Mouse (Mus musculus) left cerebral cortex, postnatal 10 days (tissue): ENCODE measurements around the gene Arntl2. TPM values are rescaled to one million over a fixed set of nuclear protein-coding genes. Genes with fewer than 3 reads are reported as not detected.
A peak's percentile ranks its signal among the peaks of the same experiment; 100 is the strongest.

ENCODE experiments used
- DNase-seq, 2 experiments: peaks; one replicate each; pipeline ENCODE4 v3.0.0; 2021 to 2022; ENCODE audit warnings: low spot score in 2 of 2, mixed read lengths in 1 of 2; ENCODE audit errors: extremely low spot score in 1 of 2
- intact Hi-C: fragments of 180-260 bp; cut with DNase I; formaldehyde crosslinking; loops from one replicate; pipeline ENCODE4 v1.15.1; 2025
- total RNA-seq, 2 experiments: library from RNA; stranded (reverse); gene quantifications; 2 replicates each; pipeline ENCODE4 v1.2.3; 2021

Arntl2 gene
- total RNA-seq, result 10 to 100 TPM in 1 of 2 experiments, 1 to 10 TPM in 1; 7.1 to 11.5 TPM

DNA sequence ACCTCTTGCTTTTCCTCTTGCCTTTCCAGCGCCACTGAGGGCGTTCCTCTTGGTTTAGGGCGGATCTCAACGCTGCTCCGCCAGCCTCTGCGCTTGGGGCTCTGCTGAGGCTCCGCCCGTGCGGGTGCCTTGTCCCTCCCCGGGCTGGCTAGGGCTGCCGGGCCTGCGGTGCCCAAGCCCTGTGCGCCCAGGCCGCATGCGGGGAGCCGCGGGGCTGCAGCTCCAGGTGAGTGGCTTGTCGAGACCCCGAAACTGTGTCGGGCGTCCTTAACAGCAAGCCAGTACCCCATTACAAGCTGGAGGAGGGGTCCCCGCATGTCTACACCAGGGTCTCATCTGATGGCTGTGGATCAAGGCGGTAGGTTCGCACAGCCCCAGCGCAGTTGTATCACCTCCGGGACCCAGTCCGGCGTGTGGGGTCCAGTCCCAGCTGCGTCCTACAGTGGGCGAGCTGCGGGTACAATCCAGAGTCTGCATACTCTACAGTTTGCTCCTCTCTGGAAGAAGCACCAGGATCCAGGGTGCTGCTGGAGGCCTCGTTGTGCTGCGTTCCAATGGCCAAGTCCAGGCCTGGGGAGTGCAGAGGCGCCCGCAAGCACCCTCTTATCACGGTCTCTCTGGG is at the start of gene Arntl2:
Gene Arntl2, plus strand, starts transcription at position 132 of the 622 bp plus-strand sequence.
- intact Hi-C loops, result no loop called here

DNA sequence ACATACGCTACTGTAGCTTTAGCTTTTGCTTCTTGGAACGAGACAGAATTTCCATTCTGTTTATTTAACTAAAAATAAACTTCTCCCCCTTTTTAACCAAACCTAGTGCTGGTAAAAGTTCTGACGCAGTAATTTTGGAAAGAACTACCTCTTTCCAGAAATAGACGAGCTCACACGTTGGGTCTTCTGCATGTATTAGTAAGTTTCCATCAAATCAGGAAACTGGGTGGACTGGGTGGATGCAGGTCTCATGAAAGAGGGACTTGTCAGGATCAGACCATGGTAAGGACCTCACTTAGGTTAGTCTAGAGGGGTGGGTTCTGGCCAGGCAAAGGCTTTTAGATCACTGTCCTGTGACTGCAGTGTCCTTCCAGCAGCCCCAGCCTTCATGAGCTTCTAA is 49.3 kb upstream of the Arntl2 start:
- intact Hi-C loops, result no loop called here
- DNase-seq, result no peak

More for the DNA sequence above, at the start of gene Arntl2:
- peak; percentile 59 to 85 for DNase-seq

DNA sequence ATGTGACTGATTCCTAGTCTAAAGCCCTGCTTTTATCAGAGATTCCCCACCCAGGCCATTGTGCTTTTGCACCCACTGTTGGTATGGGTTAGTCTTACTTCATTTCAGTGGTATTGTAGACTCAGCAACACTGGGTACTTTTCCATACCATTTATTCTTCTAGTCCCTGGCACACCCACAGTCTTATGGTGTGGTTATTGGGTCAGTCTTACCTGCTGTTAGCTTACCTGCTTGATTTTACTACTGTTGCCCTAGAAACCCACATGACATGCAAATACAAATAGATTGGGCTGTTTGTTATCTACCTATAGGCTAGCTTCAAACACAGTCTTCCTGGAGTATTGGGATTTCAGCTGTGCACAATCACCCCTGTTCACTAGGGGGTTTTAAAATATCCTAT is 48.8 kb upstream of the Arntl2 start:
- DNase-seq, result no peak
- intact Hi-C loops, result no loop called here

DNA sequence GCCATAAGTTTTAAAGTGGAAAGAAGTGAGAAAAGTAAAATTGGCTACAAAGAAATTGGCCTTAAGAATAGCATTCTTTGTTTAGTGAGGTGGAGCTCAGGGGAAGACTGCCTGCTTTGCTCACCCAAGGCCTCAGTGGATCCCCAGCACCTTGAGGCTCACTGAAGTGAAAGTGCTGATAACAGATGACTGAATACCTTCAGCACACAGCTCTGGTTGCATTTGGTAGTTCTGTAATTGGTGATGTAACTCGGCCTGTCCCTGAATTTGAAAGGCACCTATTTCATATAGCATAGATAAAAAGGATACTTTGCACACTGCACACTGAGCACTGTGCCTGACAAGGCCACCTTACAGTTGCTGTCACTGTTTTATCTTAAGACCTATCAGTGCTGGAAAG is 47.6 kb upstream of the Arntl2 start:
- intact Hi-C loops, result no loop called here
- DNase-seq, result no peak

DNA sequence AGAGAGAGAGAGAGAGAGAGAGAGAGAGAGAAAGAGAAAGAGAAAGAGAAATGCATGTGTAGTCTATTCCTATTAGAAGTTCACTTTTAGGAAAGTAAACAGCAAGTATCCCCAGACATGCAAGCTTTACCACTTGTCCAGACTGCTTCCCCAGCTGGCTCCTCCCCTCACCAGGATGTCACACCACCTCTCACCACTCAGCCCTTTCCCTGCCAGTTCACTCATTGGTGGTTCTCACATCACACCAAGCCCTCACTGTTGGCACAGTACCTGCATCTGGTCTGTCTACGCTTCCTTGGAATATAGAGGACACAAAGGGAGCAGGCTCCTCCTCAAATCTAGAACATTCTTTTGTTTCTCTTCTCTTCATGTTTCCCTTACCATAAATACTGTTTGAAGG is 44.2 kb upstream of the Arntl2 start:
- intact Hi-C loops, result no loop called here
- no peak for DNase-seq

DNA sequence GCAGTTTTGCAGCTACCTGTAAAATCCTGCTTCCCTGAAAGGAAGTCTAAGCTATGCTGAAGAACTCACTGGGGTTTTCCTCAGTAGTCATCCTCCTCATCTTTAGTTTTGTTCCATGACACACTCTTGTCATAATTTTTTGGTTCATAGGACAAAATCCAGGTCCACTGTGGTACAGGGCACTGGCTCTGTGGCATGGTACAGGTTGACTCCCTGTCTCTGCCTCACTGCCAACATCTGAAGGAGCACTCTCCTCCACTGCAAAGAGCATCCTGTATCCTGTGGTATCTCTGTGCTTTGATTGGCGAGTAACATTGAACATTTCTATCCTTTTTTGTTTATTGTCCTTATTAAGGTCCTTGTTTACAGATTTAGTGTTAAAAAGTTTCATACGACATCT is 43.7 kb upstream of the Arntl2 start:
- intact Hi-C loops, result no loop called here
- DNase-seq, result no peak

DNA sequence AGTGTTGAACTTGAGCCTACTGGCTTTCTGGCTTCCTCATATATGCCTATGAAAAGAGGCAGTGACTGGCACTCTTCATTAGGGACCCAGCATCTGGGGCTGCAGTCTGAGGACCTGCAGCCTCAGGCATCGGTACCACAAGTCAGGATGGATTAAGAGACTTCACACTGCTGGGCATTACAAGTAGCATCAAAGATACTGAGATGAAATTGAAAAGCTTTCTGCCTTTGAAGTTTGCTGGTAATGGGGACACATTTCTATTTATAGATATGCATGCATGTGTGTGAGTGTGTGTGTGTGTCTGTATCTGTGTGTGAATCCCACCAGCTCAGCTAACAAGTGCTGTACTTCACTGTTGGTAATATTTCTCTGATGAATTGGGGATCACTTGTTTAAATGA is 43.2 kb upstream of the Arntl2 start:
- no peak for DNase-seq
- intact Hi-C loops, result no loop called here

DNA sequence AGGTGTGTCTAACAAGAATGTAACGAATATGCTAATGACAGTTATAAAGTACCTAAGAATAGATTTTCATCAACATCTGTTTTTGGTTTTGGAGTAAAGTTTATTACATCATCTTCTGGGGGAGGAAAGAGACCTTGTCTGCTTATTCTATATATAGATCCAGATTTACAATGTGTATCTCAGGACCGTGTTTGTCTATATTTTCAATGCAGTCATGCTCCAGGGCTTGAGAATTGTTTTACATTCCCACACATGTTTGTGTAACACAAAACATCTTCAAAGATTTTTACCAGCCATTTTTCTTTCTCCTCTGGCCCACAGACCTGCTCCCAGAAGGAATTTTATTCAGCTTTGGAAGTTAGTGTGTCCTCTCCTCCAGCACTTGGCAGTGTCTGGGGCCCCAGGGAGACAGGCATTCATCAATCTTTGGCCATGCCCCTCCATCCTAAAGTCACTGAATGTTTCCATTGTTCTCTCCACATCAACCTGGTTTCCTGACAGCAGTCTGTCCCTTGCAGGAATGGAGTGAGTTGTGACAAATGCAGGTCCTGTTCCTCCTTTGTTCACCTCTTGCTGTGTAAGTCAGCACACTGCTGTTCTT is 42.2 kb upstream of the Arntl2 start:
- intact Hi-C loops, result no loop called here
- DNase-seq, result no peak

DNA sequence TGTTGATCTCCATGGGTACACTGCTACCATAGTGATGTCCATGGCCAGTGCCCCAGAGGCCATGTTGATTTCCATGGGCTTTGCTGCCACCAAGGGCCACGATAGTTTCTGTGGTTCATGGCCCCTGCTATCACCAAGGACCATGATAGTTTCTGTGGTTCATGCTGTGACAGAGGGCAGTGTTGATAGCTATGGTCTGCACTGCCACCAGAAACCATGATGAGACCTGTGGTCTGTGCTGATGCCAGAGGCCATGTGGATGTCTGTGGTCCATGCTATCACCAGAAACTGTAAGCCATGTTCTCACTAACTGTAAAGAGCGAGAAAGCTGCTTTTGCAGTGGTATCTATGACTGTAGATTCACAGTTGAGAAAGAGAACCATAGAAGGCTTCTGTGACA is 40.7 kb upstream of the Arntl2 start:
- no peak for DNase-seq
- intact Hi-C loops, result no loop called here

DNA sequence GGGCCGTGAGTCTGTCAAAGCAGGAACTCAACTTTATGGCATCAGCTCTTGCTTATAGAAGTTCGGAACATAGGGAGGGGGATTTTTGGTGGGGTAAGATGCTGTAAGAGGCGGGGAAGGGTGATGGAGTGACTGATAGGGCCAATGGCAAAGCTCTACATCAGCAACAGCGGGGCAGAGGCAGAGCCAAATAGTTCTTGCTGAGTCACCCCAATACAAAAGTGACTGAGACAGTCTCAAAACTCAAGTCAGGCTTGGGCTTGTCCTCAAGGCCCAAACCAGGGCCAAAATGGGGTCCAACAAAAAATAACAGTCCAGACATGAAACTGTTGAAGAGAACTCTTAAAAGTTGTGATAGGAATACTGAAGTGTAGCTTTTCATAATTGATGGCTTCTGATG is 40.2 kb upstream of the Arntl2 start:
- intact Hi-C loops, result no loop called here
- DNase-seq, result no peak

DNA sequence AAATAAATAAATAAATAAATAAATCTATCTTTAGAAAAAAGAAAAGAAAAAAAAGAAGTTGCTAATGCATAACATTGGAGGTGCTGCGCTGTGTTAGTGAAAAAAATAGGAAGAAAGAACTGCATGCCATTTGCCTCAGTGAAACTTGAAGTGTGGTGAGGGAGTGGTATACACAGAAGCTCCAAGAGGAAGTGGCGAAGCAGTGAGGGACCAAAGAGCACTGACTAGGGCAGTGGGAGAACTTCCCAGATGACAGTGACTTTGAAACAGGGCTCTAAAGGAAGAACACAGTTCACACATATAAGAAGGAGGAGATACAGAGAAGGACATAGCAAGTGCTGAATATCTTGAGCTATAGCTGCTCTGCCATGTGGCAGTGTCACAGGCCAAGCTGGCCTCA is 36.8 kb upstream of the Arntl2 start:
- intact Hi-C loops, result no loop called here

DNA sequence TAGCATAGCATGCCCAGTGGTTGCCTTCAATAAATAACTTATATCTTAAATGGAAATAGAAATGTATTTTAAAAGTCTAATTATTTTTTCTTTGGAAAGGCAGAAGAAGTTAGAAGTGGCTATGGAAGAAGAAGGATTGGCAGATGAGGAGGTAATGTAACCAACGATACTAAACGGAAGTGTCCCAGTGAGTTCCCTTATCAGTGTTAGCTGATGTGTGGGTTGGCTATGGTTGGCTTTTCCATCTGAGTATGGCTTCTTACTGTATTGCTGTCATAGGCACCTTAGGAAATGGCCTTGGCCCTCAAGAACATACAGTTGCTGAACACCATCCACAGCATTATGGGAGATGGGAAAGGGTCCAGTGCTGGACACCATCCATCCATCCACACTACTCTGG is 35.8 kb upstream of the Arntl2 start:
- intact Hi-C loops, result loop anchor here (5.0 kb wide), 2 partner anchors 33 to 98 kb away; no protein-coding TSS in a partner anchor
- DNase-seq, result no peak

More for the DNA sequence above, 36.8 kb upstream of the Arntl2 start:
- DNase-seq, result no peak

DNA sequence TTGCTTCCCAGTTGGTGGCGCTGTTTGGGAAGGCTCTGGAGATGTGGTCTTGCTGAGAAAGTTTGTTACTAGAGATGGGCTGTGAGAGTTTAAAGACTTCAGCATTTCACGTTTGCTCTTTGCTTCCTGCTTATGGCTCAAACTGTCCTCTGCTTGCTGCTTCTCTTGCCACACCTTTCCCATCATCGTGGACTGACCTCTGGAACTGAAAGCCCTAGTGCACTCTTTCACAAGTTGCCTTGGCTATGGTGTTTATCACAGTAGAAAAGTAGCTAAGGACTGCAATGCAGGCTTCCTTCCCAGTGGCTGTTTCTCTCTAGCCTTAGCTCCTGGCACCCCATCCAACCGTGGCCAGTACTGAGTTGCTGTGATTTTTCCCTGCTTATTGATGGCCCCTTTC is 35.1 kb upstream of the Arntl2 start:
- DNase-seq, result no peak
- intact Hi-C loops, result loop anchor here (5.0 kb wide), 2 partner anchors 33 to 98 kb away; no protein-coding TSS in a partner anchor

DNA sequence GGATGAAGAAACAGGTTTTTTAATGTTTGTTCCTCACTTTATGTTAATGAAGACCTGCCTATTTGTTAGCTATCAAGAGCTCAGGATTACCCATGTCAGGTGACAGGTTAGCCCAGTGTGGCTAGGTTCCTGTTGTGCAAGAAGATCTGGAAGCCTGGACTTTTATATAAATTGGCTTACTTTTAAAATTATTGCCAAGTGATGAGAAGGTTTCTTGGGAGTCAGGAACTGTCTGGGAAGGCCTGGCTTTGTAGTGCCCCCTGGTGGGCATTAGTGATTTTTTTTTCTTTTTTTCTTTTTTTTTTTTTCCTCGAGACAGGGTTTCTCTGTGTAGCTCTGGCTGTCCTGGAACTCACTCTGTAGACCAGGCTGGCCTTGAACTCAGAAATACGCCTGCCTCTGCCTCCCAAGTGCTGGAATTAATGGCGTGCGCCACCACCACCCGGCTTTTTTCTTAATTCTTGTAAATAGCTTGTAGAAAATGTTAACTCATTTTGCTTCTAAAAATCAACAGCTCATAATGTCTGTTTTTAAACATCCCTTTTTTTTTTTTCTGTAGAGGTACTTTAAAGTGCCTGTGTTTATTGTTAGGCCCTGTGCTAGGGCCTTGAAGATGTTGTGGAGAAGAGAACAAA is 33.5 kb upstream of the Arntl2 start:
- DNase-seq, result peak in 1 of 2 experiments; percentile 4
- intact Hi-C loops, result loop anchor here (5.0 kb wide), 2 partner anchors 35 to 100 kb away; no protein-coding TSS in a partner anchor

DNA sequence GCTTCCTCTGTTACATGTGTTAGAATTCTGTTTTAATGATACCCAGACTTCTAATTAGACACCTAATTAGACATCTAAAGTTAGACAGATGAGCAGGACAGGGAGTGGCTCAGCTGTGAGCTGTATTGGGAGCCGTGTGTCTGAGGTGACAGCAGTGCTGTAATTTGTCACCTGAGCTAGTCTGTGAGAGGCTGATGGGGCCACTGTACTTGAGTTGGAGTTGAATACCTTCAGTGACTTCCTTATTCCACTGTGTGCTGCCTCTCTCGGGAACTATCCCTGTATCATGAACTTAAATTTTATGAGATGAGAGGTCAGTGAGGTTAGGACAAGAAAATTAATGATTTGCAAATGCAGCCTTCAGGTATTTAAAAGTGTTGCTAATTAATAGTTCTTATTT is 31.3 kb upstream of the Arntl2 start:
- no peak for DNase-seq
- intact Hi-C loops, result loop anchor here (5.0 kb wide), 2 partner anchors 37 to 102 kb away; no protein-coding TSS in a partner anchor

DNA sequence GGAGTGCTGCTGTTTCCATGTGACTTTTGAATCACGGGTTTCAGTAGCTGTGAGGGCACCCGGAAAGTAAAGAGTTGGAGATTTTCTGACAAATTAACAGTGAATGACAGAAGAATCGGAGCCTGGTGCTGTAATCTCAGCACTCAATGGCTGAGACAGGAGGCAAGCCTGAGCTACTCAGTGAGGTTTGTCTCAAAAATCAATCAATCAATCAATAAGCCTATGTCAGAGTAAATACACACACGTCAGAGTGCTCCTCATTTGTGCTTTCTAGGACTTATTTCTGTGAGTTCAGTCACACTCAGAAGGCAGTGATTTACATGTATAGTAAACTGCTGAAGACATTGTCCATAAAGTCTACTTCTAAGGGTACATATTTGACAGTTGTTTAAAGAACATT is 30.6 kb upstream of the Arntl2 start:
- intact Hi-C loops, result no loop called here
- DNase-seq, result no peak

DNA sequence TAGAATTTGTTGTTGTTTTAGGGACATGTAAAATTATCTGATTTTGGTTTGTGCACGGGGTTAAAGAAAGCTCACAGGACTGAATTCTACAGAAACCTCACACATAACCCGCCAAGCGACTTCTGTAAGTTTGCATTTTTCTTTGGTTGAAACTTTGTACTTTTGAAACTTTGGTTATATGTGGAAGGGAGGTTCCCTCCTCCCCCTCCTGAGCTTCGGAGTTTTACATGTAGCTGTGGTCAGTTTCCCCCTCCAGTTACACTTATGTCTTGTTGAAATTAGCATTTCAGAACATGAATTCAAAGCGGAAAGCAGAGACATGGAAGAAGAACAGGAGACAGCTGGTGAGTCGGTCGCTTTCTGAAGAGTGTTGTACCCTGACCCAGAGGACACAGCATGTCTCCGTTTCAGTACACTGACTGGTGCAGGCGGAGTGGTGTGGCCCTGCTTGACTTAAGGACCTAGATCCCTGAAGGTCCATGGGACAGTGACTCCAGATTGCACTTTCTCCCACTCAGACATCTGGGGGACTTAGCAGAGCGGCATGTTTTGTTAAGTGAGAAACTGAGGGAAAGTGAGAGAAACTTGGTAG is 26.9 kb upstream of the Arntl2 start:
- intact Hi-C loops, result no loop called here
- no peak for DNase-seq

DNA sequence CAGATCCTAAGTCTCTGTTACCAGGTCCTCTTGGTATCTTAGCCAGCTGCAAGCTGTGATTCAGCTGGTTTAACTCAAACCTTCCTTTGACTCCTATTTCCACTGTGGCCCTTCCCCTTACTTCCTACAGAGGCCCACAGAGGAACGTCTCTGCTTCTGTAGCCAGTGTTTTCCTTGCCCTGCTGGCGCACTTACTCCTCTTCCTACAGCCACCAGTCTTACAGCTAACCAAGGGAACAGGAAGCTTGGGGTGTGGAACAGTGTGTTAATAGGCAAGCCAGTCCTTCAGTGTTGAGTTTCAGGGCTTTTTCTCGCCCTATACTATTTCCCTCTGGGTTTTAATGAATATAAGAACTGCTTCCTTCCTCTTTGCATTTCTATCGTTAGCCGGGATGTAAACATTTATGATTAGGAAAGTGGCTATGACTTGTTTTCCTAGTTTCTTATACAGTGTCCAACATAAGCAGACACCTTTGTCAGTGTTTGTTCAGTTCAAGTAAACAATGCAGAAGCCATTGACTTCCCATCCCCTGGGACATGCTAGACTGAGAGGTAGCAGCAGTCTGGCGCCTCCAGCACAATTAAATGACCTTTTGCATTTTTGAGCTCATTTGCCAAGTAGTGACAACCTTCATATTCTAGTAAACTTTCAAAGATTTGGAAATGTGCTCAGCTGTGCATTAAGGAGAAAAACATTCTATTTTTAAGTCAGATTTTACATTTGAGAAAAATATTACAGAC is 25.7 kb upstream of the Arntl2 start:
- intact Hi-C loops, result no loop called here
- DNase-seq, result no peak

DNA sequence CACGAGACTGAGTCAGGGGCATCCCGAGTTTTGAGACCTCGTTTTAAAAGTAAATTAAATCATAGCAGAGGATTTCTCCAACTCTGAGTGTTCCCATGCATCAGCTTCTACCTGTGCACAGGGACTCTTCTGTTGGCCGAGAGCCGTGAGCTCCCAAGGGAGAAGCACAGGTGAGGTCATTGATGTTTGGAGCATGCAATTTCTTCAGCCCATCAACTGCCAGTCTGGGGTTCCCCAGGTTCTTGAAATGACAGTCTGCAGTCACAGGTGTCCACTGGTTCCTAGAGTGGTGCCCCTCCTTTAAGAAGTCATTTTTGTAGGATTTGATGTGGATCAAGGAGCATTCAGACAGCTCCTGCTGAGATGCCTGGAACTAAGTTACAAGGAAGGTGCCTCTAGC is 25.0 kb upstream of the Arntl2 start:
- intact Hi-C loops, result no loop called here

More for the DNA sequence above, 25.0 kb upstream of the Arntl2 start:
- DNase-seq, result no peak
